Mouse (Mus musculus) brain, embryonic 14.5 days (tissue): Measurements from ENCODE around the gene Syt13. TPM values are rescaled to one million over a fixed set of nuclear protein-coding genes. Genes with fewer than 3 reads are reported as not detected.

Experiments
- DNase-seq: peaks from one replicate; pipeline ENCODE4 v3.0.0-alpha.2; 2011; ENCODE audit warnings: low read depth
- CTCF ChIP-seq: fragments of 200-500 bp; IDR thresholded peaks from 2 replicates; pipeline ENCODE4 v1.5.1; 2012; ENCODE audit warnings: inconsistent platforms, mild to moderate bottlenecking, moderate library complexity, borderline replicate concordance; ENCODE audit not compliant: insufficient read depth, insufficient read length; ENCODE audit errors: extremely low read depth
- POLR2A ChIP-seq: fragments of 200-500 bp; IDR thresholded peaks from 2 replicates; pipeline ENCODE4 v1.6.1; 2012; ENCODE audit warnings: mild to moderate bottlenecking, inconsistent platforms, borderline replicate concordance; ENCODE audit not compliant: poor library complexity, insufficient read depth, insufficient read length, severe bottlenecking; ENCODE audit errors: extremely low read depth
- polyA plus RNA-seq: library from polyadenylated mRNA; depleted of rRNA; stranded (reverse); fragments of >200 nt; gene quantifications from 2 replicates; pipeline ENCODE4 v1.2.3, GENCODE M21; 2012; rRNA removed

Gene Syt13
- polyA plus RNA-seq, 1 experiment, result 80.5 TPM

DNA sequence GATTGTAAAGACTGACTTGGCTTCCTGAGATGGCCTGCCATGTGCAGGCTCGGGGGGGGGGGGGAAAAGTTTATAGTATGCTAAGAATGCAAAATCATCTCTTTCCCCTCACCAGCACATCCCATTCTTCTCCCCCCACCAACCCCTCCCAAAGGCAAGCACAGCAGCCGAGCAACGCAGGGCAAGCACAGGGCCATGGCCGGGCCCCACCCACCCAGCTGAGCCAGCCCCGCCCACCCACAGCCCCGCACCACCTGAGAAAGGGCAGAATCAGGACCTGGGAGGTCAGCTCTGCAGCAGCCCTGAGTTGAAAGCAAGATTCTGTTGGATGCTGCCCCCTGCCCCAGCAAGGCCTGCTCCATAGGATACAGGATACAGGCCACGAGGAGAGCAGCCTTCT lies 70.7 kb downstream of the Syt13 start:
- TF ChIP-seq POLR2A, result no peak
- no peak for TF ChIP-seq CTCF

DNA sequence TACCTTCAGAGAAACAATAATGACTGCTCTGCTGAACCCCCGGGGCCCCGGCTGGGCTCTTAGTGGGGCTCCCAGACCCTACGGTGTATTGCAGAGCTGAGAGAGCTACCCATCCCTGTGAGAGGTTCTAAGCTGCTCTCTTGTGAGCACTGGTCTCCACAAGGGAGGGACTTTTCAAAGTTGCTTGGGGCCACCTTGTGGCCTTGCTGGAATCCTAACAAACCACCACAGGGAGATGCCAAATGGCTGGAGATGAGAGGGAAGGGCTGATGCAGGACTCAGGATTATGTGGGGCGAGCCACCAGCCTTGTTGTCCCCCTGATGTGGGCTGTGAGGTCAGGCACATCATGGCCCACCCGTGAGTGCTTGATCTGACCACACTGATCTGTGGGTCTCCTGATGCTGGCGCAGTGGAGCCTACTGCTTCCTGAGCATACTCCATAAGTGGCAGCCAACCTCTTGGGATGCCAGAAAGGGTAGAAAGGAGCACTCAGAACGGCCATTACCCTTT lies 72.3 kb downstream of the Syt13 start:
- DNase-seq, result no peak
- TF ChIP-seq POLR2A, result no peak
- no peak for TF ChIP-seq CTCF

More for the DNA sequence above, 70.7 kb downstream of the Syt13 start:
- DNase-seq, result no peak

DNA sequence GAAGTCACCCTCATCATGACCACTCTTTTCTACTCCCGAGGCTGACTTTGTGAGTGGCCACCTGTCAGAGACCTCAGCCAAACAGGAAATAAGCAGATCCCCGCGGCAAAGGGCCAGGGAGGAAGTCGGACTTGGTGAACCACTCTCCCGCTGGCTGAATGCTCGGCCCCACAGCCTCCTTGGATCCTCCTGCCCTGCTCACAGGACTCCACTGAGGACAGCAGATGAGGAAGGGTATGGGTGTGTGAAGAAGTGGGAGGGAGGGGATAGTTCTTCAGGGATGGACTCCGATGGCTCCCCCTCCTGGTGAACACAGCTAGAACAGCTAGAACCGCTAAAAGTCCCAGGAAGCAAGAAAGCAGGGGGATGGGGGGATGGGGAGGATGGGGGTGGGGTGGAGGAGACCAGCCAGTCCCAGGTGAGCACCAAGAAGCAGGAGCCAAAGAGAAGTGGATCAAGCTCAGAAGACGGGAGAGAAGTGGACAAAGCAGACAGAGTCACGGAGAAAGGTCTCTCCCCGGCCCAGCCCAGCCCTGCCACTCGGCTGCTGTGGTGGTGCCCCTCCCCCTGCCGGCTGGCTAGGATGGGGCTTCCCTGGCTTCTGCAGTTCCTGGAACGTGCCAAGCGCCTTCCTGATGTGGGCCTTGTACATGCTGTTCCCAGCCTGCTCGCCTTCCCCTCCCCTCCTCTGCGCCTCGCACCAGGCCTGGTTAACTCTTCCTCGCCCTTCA lies 73.2 kb downstream of the Syt13 start:
- peak; percentile 82 for DNase-seq
- TF ChIP-seq CTCF, result peak; percentile 60; the same call in 1 of the 2 replicates
- no peak for TF ChIP-seq POLR2A

DNA sequence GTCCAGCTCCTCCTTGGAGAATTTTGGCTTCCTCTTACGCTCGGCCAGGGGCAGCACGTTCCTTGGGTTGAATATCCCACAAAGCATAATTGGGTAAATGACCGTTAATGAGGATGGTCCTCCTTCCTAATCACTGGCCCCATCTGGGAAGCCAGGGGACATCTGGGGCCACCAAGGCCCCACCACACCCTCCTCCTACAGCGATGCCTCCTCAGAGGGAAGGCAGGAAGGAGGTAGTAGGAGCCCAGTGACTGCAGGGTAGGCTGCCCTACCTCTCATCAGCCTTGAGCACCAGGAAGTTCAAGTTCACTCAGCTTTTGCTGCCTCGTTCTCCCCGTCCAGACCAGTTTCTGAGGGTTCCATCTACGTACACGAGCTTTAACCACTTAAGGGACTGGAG lies 74.7 kb downstream of the Syt13 start:
- DNase-seq, result no peak
- TF ChIP-seq CTCF (no peak), POLR2A (no peak)

GRCm38 (mm10) chr2:92991976-92992375 lies 77.1 kb downstream of the Syt13 start:
- TF ChIP-seq POLR2A (no peak), CTCF (no peak)
- no peak for DNase-seq

DNA sequence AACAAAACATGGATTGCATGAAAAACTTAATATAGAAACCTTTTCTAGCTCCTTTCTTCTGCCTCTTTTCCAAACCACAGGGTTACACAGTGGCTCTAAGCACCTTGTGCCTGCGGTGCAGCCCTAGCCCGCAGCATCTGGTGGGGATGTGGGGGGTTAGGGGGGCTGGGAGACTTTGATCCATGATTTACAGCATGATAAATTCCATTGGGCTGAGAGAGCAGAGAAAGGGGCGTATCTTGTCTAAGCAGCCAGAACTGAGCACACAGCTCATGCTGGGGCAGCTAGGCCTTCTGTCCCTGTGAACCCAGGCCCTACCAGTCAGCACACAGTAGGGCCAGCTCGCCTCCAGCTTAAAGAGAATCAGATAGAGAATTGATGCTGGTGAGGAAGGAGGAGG lies 90.1 kb downstream of the Syt13 start:
- TF ChIP-seq CTCF (no peak), POLR2A (no peak)
- no peak for DNase-seq

Other genes with a start within 250 kb of the Syt13 start
- 6.9 and 11.8 TPM in 2 replicates for gene Prdm11, start 131.1 kb downstream of the Syt13 start, polyA plus RNA-seq